Mouse (Mus musculus): Measurements from ENCODE around the gene Ubtf. TPM values are rescaled to one million over a fixed set of nuclear protein-coding genes. Genes with fewer than 3 reads are reported as not detected.

Gene Ubtf
- polyA plus RNA-seq, 1 experiment from 2014 or later = 93.2 TPM

- ATAC-seq (ENCODE audit: insufficient read depth, low FRiP score, low TSS enrichment) = peak; percentile 89
- WGBS = under 1% methylated on average over 55 of the region's 125 CpGs
These were observed 22.8 kb downstream of the Ubtf start, which contains the start of gene Atxn7l3 for GRCm38 (mm10) chr11:102296491-102297472. Gene Atxn7l3, minus strand, starts transcription at chr11:102296631.

GRCm38 (mm10) chr11:102295598-102296471, 23.7 kb downstream of the Ubtf start:
- under 1% methylated on average over 41 of the region's 73 CpGs for WGBS
- Histone ChIP-seq H3K9ac (ENCODE audit: low read length) (peak overlapping the region; percentile 95), H3K4me1 (ENCODE audit: control insufficient read depth, insufficient read depth, low read length) (peaks cover 9% of the 10 kb centered on the region; the same call in 1 of the 2 replicates), H3K36me3 (ENCODE audit: control insufficient read depth, insufficient read depth, low read length) (peaks cover 14% of the 10 kb centered on the region), H3K27ac (ENCODE audit: low read depth, low read length) (peak overlapping the region; percentile 99), H3K4me2 (ENCODE audit: low read depth) (peak overlapping the region; percentile 70), H3K9me3 (ENCODE audit: control insufficient read depth, low read length) (no peaks in the 10 kb centered on the region), H3K4me3 (ENCODE audit: low read depth, low read length) (peak overlapping the region; percentile 93), H3K27me3 (ENCODE audit: control insufficient read depth, insufficient read depth, low read length) (no peaks in the 10 kb centered on the region)
- ATAC-seq (ENCODE audit: insufficient read depth, low FRiP score, low TSS enrichment) (peak; percentile 48; the same call in 1 of the 2 replicates), DNase-seq (ENCODE audit: low spot score) (peak; percentile 77)

More at GRCm38 (mm10) chr11:102296491-102297472, 22.8 kb downstream of the Ubtf start, which contains the start of gene Atxn7l3:
- H3K4me2 ChIP-seq (ENCODE audit: low read depth) = peak within 1 kb of the TSS; percentile 70
- H3K27me3 ChIP-seq (ENCODE audit: control insufficient read depth, insufficient read depth, low read length) = no peaks in the 10 kb centered on the region
- H3K9me3 ChIP-seq (ENCODE audit: control insufficient read depth, low read length) = no peaks in the 10 kb centered on the region
- H3K27ac ChIP-seq (ENCODE audit: low read depth, low read length) = peak within 1 kb of the TSS; percentile 99
- H3K4me3 ChIP-seq (ENCODE audit: low read depth, low read length) = peak within 1 kb of the TSS; percentile 93
- H3K9ac ChIP-seq (ENCODE audit: low read length) = peak within 1 kb of the TSS; percentile 95
- peaks cover 9% of the 10 kb centered on the region; the same call in 1 of the 2 replicates for H3K4me1 ChIP-seq (ENCODE audit: control insufficient read depth, insufficient read depth, low read length)
- H3K36me3 ChIP-seq (ENCODE audit: control insufficient read depth, insufficient read depth, low read length) = peaks cover 8% of the 10 kb centered on the region
- peak; percentile 99 for DNase-seq (ENCODE audit: low spot score)

- peaks cover 9% of the 10 kb centered on the region; the same call in 1 of the 2 replicates for H3K4me1 ChIP-seq (ENCODE audit: control insufficient read depth, insufficient read depth, low read length)
- ATAC-seq (ENCODE audit: insufficient read depth, low FRiP score, low TSS enrichment) = no peak
These were observed 24.5 kb downstream of the Ubtf start for GRCm38 (mm10) chr11:102294887-102295597.

GRCm38 (mm10) chr11:102294416-102294815, 25.1 kb downstream of the Ubtf start:
- no peak for DNase-seq (ENCODE audit: low spot score)
- H3K36me3 ChIP-seq (ENCODE audit: control insufficient read depth, insufficient read depth, low read length) = peaks cover 17% of the 10 kb centered on the region
- H3K9me3 ChIP-seq (ENCODE audit: control insufficient read depth, low read length) = no peaks in the 10 kb centered on the region
- peak overlapping the region; percentile 95; the same call in 1 of the 2 replicates for H3K9ac ChIP-seq (ENCODE audit: low read length)
- H3K4me2 ChIP-seq (ENCODE audit: low read depth) = no peak overlapping the region
- ATAC-seq (ENCODE audit: insufficient read depth, low FRiP score, low TSS enrichment) = no peak
- peak overlapping the region; percentile 99 for H3K27ac ChIP-seq (ENCODE audit: low read depth, low read length)
- peaks cover 9% of the 10 kb centered on the region; the same call in 1 of the 2 replicates for H3K4me1 ChIP-seq (ENCODE audit: control insufficient read depth, insufficient read depth, low read length)
- H3K27me3 ChIP-seq (ENCODE audit: control insufficient read depth, insufficient read depth, low read length) = no peaks in the 10 kb centered on the region
- WGBS = 79% methylated on average over 5 of the region's 5 CpGs
- H3K4me3 ChIP-seq (ENCODE audit: low read depth, low read length) = peak overlapping the region; percentile 93; the same call in 1 of the 2 replicates

More at GRCm38 (mm10) chr11:102294887-102295597, 24.5 kb downstream of the Ubtf start:
- Histone ChIP-seq H3K4me2 (ENCODE audit: low read depth) (peak overlapping the region; percentile 70), H3K9me3 (ENCODE audit: control insufficient read depth, low read length) (no peaks in the 10 kb centered on the region), H3K27me3 (ENCODE audit: control insufficient read depth, insufficient read depth, low read length) (no peaks in the 10 kb centered on the region), H3K9ac (ENCODE audit: low read length) (peak overlapping the region; percentile 95), H3K36me3 (ENCODE audit: control insufficient read depth, insufficient read depth, low read length) (peaks cover 17% of the 10 kb centered on the region), H3K4me3 (ENCODE audit: low read depth, low read length) (peak overlapping the region; percentile 93), H3K27ac (ENCODE audit: low read depth, low read length) (peak overlapping the region; percentile 99)
- DNase-seq (ENCODE audit: low spot score) = no peak
- WGBS = 78% methylated on average over 12 of the region's 12 CpGs

GRCm38 (mm10) chr11:102293971-102294370, 25.6 kb downstream of the Ubtf start:
- no peak overlapping the region for H3K27ac ChIP-seq (ENCODE audit: low read depth, low read length)
- H3K4me3 ChIP-seq (ENCODE audit: low read depth, low read length) = 0 out of 2 replicates have a peak overlapping the region, but pooled peaks have one; percentile 6
- no peaks in the 10 kb centered on the region for H3K9me3 ChIP-seq (ENCODE audit: control insufficient read depth, low read length)
- no peak overlapping the region for H3K4me2 ChIP-seq (ENCODE audit: low read depth)
- 93% methylated on average over 13 of the region's 13 CpGs for WGBS
- H3K4me1 ChIP-seq (ENCODE audit: control insufficient read depth, insufficient read depth, low read length) = peaks cover 9% of the 10 kb centered on the region; the same call in 1 of the 2 replicates
- ATAC-seq (ENCODE audit: insufficient read depth, low FRiP score, low TSS enrichment) (no peak), DNase-seq (ENCODE audit: low spot score) (no peak)
- H3K36me3 ChIP-seq (ENCODE audit: control insufficient read depth, insufficient read depth, low read length) = peaks cover 17% of the 10 kb centered on the region
- no peaks in the 10 kb centered on the region for H3K27me3 ChIP-seq (ENCODE audit: control insufficient read depth, insufficient read depth, low read length)
- no peak overlapping the region for H3K9ac ChIP-seq (ENCODE audit: low read length)

- Histone ChIP-seq H3K9ac (ENCODE audit: low read length) (no peak overlapping the region), H3K27ac (ENCODE audit: low read depth, low read length) (0 out of 2 replicates have a peak overlapping the region, but pooled peaks have one; percentile 27), H3K36me3 (ENCODE audit: control insufficient read depth, insufficient read depth, low read length) (peaks cover 21% of the 10 kb centered on the region)
These were observed 28.4 kb downstream of the Ubtf start for GRCm38 (mm10) chr11:102291051-102291535.

GRCm38 (mm10) chr11:102290141-102290540, 29.4 kb downstream of the Ubtf start:
- H3K9ac ChIP-seq (ENCODE audit: low read length) = no peak overlapping the region

More at GRCm38 (mm10) chr11:102291051-102291535, 28.4 kb downstream of the Ubtf start:
- 85% methylated on average over 11 of the region's 11 CpGs for WGBS
- H3K27me3 ChIP-seq (ENCODE audit: control insufficient read depth, insufficient read depth, low read length) = no peaks in the 10 kb centered on the region
- no peak overlapping the region for H3K4me2 ChIP-seq (ENCODE audit: low read depth)
- no peak for DNase-seq (ENCODE audit: low spot score)
- ATAC-seq (ENCODE audit: insufficient read depth, low FRiP score, low TSS enrichment) = no peak
- H3K4me3 ChIP-seq (ENCODE audit: low read depth, low read length) = no peak overlapping the region
- peaks cover 13% of the 10 kb centered on the region for H3K4me1 ChIP-seq (ENCODE audit: control insufficient read depth, insufficient read depth, low read length)
- H3K9me3 ChIP-seq (ENCODE audit: control insufficient read depth, low read length) = no peaks in the 10 kb centered on the region

More at GRCm38 (mm10) chr11:102290141-102290540, 29.4 kb downstream of the Ubtf start:
- no peak for DNase-seq (ENCODE audit: low spot score)
- peaks cover 17% of the 10 kb centered on the region for H3K4me1 ChIP-seq (ENCODE audit: control insufficient read depth, insufficient read depth, low read length)
- H3K27ac ChIP-seq (ENCODE audit: low read depth, low read length) = no peak overlapping the region
- no peak overlapping the region for H3K4me3 ChIP-seq (ENCODE audit: low read depth, low read length)
- no peak overlapping the region for H3K4me2 ChIP-seq (ENCODE audit: low read depth)
- no peaks in the 10 kb centered on the region for H3K27me3 ChIP-seq (ENCODE audit: control insufficient read depth, insufficient read depth, low read length)
- H3K36me3 ChIP-seq (ENCODE audit: control insufficient read depth, insufficient read depth, low read length) = peaks cover 21% of the 10 kb centered on the region
- H3K9me3 ChIP-seq (ENCODE audit: control insufficient read depth, low read length) = no peaks in the 10 kb centered on the region
- no peak for ATAC-seq (ENCODE audit: insufficient read depth, low FRiP score, low TSS enrichment)
- 83% methylated on average over 4 of the region's 4 CpGs for WGBS
